Mouse (Mus musculus): ENCODE data around the gene Gabrb3.

DNA sequence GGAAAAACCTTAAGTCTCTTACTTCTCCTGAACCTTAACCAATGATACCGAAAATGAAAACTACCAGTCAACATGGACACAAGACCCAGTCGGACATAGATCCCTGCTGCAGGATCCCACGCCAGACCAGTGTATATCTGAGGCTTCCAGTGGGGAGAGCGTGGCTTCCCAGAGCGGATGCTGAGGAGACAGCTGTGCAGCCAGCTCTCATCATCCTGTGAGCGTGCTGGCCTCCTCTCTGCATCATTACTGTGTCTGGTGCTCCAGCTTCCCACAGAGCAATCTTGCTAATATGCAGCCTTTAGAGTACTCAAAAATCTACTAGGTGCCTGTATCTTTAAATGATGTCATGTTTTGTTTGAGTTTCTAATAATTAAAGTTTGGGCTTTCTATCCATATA, 257.9 kb downstream of the Gabrb3 start:
- TF ChIP-seq CTCF (IDR thresholded peaks at IDR 0.05; ENCODE audit: control insufficient read depth, insufficient read depth, low read length): no peak
- no peak for TF ChIP-seq POLR2A (IDR thresholded peaks at IDR 0.05; ENCODE audit: borderline replicate concordance, control insufficient read depth, low read depth, low read length)
